Mouse (Mus musculus) liver, embryonic 14.5 days (tissue): ENCODE measurements around the gene Thra. TPM values are rescaled to one million over a fixed set of nuclear protein-coding genes. Genes with fewer than 3 reads are reported as not detected.

Source experiments
- ATAC-seq: fragments of 200-750 bp; cut with Nextera tagmentation; 2 replicates; pipeline ENCODE4 v1.8.0; 2017; ENCODE audit warnings: moderate number of reproducible peaks, mild to moderate bottlenecking, moderate library complexity; ENCODE audit not compliant: insufficient read depth
- DNase-seq, 3 experiments: peaks; one replicate each; pipeline ENCODE4 v3.0.0-alpha.2; 2012 to 2013; ENCODE audit warnings: low read depth in 3 of 3, low spot score in 3 of 3
- H3K27ac ChIP-seq: fragments of 300-500 bp; sonication (generic); 2 replicates; pipeline ENCODE4 v1.5.1; 2014; ENCODE audit warnings: moderate library complexity, mild to moderate bottlenecking, control low read depth, inconsistent platforms
- H3K27me3 ChIP-seq: fragments of 300-500 bp; sonication (generic); 2 replicates; pipeline ENCODE4 v1.6.1; 2014; ENCODE audit warnings: mild to moderate bottlenecking, low read length, moderate library complexity; ENCODE audit not compliant: control insufficient read depth, insufficient read depth
- H3K36me3 ChIP-seq: fragments of 300-500 bp; sonication (generic); replicated peaks from 2 replicates; pipeline ENCODE4 v1.6.1; 2014; ENCODE audit warnings: low read depth; ENCODE audit not compliant: control insufficient read depth, insufficient read depth
- H3K4me1 ChIP-seq, 2 experiments: fragments of 200-500 bp in 1 of 2; fragments of 300-500 bp in 1 of 2; sonication (generic) in 1 of 2; replicated peaks; 2 replicates each; pipeline ENCODE4 v1.6.1; 2012 to 2014; ENCODE audit warnings: antibody characterized with exemption in 1 of 2, inconsistent platforms in 1 of 2, low read length in 1 of 2; ENCODE audit not compliant: control insufficient read depth in 2 of 2, insufficient read depth in 2 of 2
- H3K4me2 ChIP-seq: fragments of 300-500 bp; sonication (generic); 2 replicates; pipeline ENCODE4 v1.6.1; 2014; ENCODE audit warnings: low read depth, mild to moderate bottlenecking, control low read depth, moderate library complexity
- H3K4me3 ChIP-seq, 2 experiments: fragments of 200-500 bp in 1 of 2; fragments of 300-500 bp in 1 of 2; sonication (generic) in 1 of 2; 2 replicates each; pipeline ENCODE4 v1.5.1; 2012 to 2014; ENCODE audit warnings: low read depth in 2 of 2, low read length in 2 of 2, mild to moderate bottlenecking in 2 of 2, control low read depth in 1 of 2, inconsistent platforms in 1 of 2, moderate library complexity in 1 of 2; ENCODE audit not compliant: insufficient read depth in 1 of 2
- H3K9ac ChIP-seq: fragments of 300-500 bp; sonication (generic); replicated peaks from 2 replicates; pipeline ENCODE4 v1.6.1; 2014; ENCODE audit warnings: mild to moderate bottlenecking, control low read depth, moderate library complexity
- H3K9me3 ChIP-seq: fragments of 300-500 bp; sonication (generic); 2 replicates; pipeline ENCODE4 v1.6.1; 2016; ENCODE audit warnings: low read length, mixed read lengths; ENCODE audit not compliant: control insufficient read depth
- CTCF ChIP-seq: IDR thresholded peaks from 2 replicates; pipeline ENCODE4 v1.5.1; 2016; ENCODE audit warnings: antibody characterized with exemption, low read depth, control low read depth
- EP300 ChIP-seq: IDR thresholded peaks from 2 replicates; pipeline ENCODE4 v1.6.1; 2016; ENCODE audit warnings: antibody characterized with exemption, low read depth
- WGBS: fragments of 180-500 bp; shearing (Covaris S2); extraction: QIAGEN DNeasy Blood & Tissue Kit; methylation state at CpG from one replicate; pipeline ENCODE4 v1.1.7; 2014; ENCODE audit not compliant: insufficient replicate concordance; 5-methylcytosine and 5-hydroxymethylcytosine counted together
- polyA plus RNA-seq, 2 experiments: library from polyadenylated mRNA; depleted of rRNA in 1 of 2; stranded (reverse) in 1 of 2; unstranded in 1 of 2; fragments of >200 nt; fragmentation: Nextera tagmentation in 1 of 2; extraction: Ambion mirVana in 1 of 2; gene quantifications; 2 replicates each; pipeline versions ENCODE4 v1.2.1 to v1.2.3; 2012 to 2014

Gene Thra
- polyA plus RNA-seq, 2 experiments, result 8.3 to 15.6 TPM

DNA sequence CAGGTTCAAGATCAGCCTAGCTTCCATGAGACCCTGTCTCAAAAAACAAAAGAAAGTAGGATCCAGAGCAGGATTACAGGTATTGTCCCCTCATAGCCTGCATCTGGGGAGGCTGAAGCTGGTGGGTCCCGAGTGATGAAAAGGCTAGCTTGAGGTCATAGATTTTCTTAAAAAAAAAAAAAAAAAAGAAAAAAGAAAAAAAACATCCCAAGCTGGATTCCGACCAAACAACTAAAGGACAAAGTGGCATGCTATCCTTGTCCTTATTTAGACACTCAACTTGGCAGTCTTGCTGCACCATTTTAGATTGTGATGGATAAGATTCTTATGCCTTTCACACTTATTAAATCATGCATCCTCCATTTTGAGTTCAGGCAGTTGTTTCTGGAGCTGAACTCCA is 68.0 kb downstream of the Thra start:
- Histone ChIP-seq H3K36me3 (peaks cover 41% of the 10 kb centered on the region), H3K4me3 (0 out of 4 replicates have a peak overlapping the region, but pooled peaks of 1 of the 2 experiments have one; percentile 79), H3K27me3 (no peaks in the 10 kb centered on the region), H3K27ac (peak overlapping the region; percentile 53), H3K9ac (peak overlapping the region; percentile 82; the same call in 1 of the 2 replicates), H3K4me1 (peaks cover 5 to 15% of the 10 kb centered on the region in 2 experiments), H3K4me2 (peak overlapping the region; percentile 71), H3K9me3 (no peaks in the 10 kb centered on the region)
- 64% methylated on average over 2 of the region's 2 CpGs for WGBS
- no peak for DNase-seq
- TF ChIP-seq EP300 (no peak), CTCF (no peak)
- no peak for ATAC-seq

- Histone ChIP-seq H3K4me2 (peak overlapping the region; percentile 71), H3K9me3 (no peaks in the 10 kb centered on the region), H3K9ac (peak overlapping the region; percentile 82), H3K36me3 (peaks cover 41% of the 10 kb centered on the region), H3K4me3 (peak overlapping the region; percentile 79 to 87), H3K27me3 (no peaks in the 10 kb centered on the region), H3K27ac (peak overlapping the region; percentile 87), H3K4me1 (peaks cover 5 to 15% of the 10 kb centered on the region in 2 experiments)
- WGBS, result under 1% methylated on average over 81 of the region's 84 CpGs
- ATAC-seq, result peak; percentile 100
- TF ChIP-seq EP300, result no peak
- peak; percentile 54 for TF ChIP-seq CTCF
- peak; percentile 97 to 98 (median 97) for DNase-seq
These were observed 69.2 kb downstream of the Thra start for GRCm38 (mm10) chr11:98809457-98810290.

GRCm38 (mm10) chr11:98810686-98811085 is 70.2 kb downstream of the Thra start:
- ATAC-seq (no peak), DNase-seq (no peak)
- Histone ChIP-seq H3K9ac (peak overlapping the region; percentile 82), H3K4me2 (peak overlapping the region; percentile 71), H3K4me1 (peaks cover 5 to 15% of the 10 kb centered on the region in 2 experiments), H3K4me3 (peak overlapping the region; percentile 79 to 87), H3K27me3 (no peaks in the 10 kb centered on the region), H3K36me3 (peaks cover 32% of the 10 kb centered on the region), H3K9me3 (no peaks in the 10 kb centered on the region), H3K27ac (peak overlapping the region; percentile 87)
- WGBS, result 58% methylated on average over 7 of the region's 7 CpGs
- TF ChIP-seq EP300 (no peak), CTCF (no peak)

- no peak overlapping the region for H3K4me3 ChIP-seq
- no peak overlapping the region for H3K4me2 ChIP-seq
- no peaks in the 10 kb centered on the region for H3K27me3 ChIP-seq
- H3K4me1 ChIP-seq, result peaks cover 0 to 2% of the 10 kb centered on the region in 2 experiments; a peak in 2 of 4 replicates
- TF ChIP-seq EP300 (no peak), CTCF (no peak)
- H3K9ac ChIP-seq, result no peak overlapping the region
- H3K27ac ChIP-seq, result no peak overlapping the region
- peaks cover 69% of the 10 kb centered on the region for H3K36me3 ChIP-seq
- ATAC-seq (no peak), DNase-seq (no peak)
- 28% methylated on average over 1 of the region's 1 CpGs for whole genome bisulfite sequencing
- no peaks in the 10 kb centered on the region for H3K9me3 ChIP-seq
These were observed 76.3 kb downstream of the Thra start for GRCm38 (mm10) chr11:98816706-98817239.

Other genes with a start within 250 kb of the Thra start
- gene Ikzf3, start 194.6 kb upstream of the Thra start, polyA plus RNA-seq (2012; rRNA removed), result 0.15 and 0.27 TPM in 2 replicates
- 0.05 and 0.10 TPM in 2 replicates for gene Ikzf3, start 194.6 kb upstream of the Thra start, polyA plus RNA-seq (2014; fragmentation: Nextera tagmentation; extraction: Ambion mirVana)
- 0.30 and 0.44 TPM in 2 replicates for gene Zpbp2, start 189.5 kb upstream of the Thra start, polyA plus RNA-seq (2012; rRNA removed)
- gene Zpbp2, start 189.5 kb upstream of the Thra start, polyA plus RNA-seq (2014; fragmentation: Nextera tagmentation; extraction: Ambion mirVana), result 0.76 and 0.83 TPM in 2 replicates
- gene Ormdl3, start 153.3 kb upstream of the Thra start, polyA plus RNA-seq (2012; rRNA removed), result 23.4 and 27.4 TPM in 2 replicates
- 6.4 and 6.8 TPM in 2 replicates for gene Ormdl3, start 153.3 kb upstream of the Thra start, polyA plus RNA-seq (2014; fragmentation: Nextera tagmentation; extraction: Ambion mirVana)
- not detected in 2 replicates for gene Lrrc3c, start 142.3 kb upstream of the Thra start, polyA plus RNA-seq (2012; rRNA removed)
- gene Lrrc3c, start 142.3 kb upstream of the Thra start, polyA plus RNA-seq (2014; fragmentation: Nextera tagmentation; extraction: Ambion mirVana), result not detected in 2 replicates
- 0.03 and 0.19 TPM in 2 replicates for gene Gm12355, start 115.0 kb upstream of the Thra start, polyA plus RNA-seq (2012; rRNA removed)
- gene Gm12355, start 115.0 kb upstream of the Thra start, polyA plus RNA-seq (2014; fragmentation: Nextera tagmentation; extraction: Ambion mirVana), result 0.47 and 0.68 TPM in 2 replicates
- not detected in 2 replicates for gene Gsdma3, start 114.3 kb upstream of the Thra start, polyA plus RNA-seq (2012; rRNA removed)
- gene Gsdma3, start 114.3 kb upstream of the Thra start, polyA plus RNA-seq (2014; fragmentation: Nextera tagmentation; extraction: Ambion mirVana), result not detected in 2 replicates
- gene Gsdma2, start 93.9 kb upstream of the Thra start, polyA plus RNA-seq (2012; rRNA removed), result not detected in 2 replicates
- gene Gsdma2, start 93.9 kb upstream of the Thra start, polyA plus RNA-seq (2014; fragmentation: Nextera tagmentation; extraction: Ambion mirVana), result not detected in 2 replicates
- 0.01 TPM in 1 of 2 replicates, not detected in the other for gene Gsdma, start 76.3 kb upstream of the Thra start, polyA plus RNA-seq (2012; rRNA removed)
- not detected in 2 replicates for gene Gsdma, start 76.3 kb upstream of the Thra start, polyA plus RNA-seq (2014; fragmentation: Nextera tagmentation; extraction: Ambion mirVana)
- 73.6 and 75.7 TPM in 2 replicates for gene Psmd3, start 58.1 kb upstream of the Thra start, polyA plus RNA-seq (2012; rRNA removed)
- 55.3 and 67.1 TPM in 2 replicates for gene Psmd3, start 58.1 kb upstream of the Thra start, polyA plus RNA-seq (2014; fragmentation: Nextera tagmentation; extraction: Ambion mirVana)
- not detected in 2 replicates for gene Csf3, start 39.4 kb upstream of the Thra start, polyA plus RNA-seq (2012; rRNA removed)
- not detected in 2 replicates for gene Csf3, start 39.4 kb upstream of the Thra start, polyA plus RNA-seq (2014; fragmentation: Nextera tagmentation; extraction: Ambion mirVana)
- gene Med24, start 11.2 kb upstream of the Thra start, polyA plus RNA-seq (2012; rRNA removed), result 25.0 and 29.6 TPM in 2 replicates
- gene Med24, start 11.2 kb upstream of the Thra start, polyA plus RNA-seq (2014; fragmentation: Nextera tagmentation; extraction: Ambion mirVana), result 21.3 and 25.6 TPM in 2 replicates
- gene Nr1d1, start 34.7 kb downstream of the Thra start, polyA plus RNA-seq (2012; rRNA removed), result 0.54 and 0.65 TPM in 2 replicates
- 0.56 and 0.58 TPM in 2 replicates for gene Nr1d1, start 34.7 kb downstream of the Thra start, polyA plus RNA-seq (2014; fragmentation: Nextera tagmentation; extraction: Ambion mirVana)
- 11.5 and 15.8 TPM in 2 replicates for gene Msl1, start 54.9 kb downstream of the Thra start, polyA plus RNA-seq (2012; rRNA removed)
- gene Msl1, start 54.9 kb downstream of the Thra start, polyA plus RNA-seq (2014; fragmentation: Nextera tagmentation; extraction: Ambion mirVana), result 4.5 and 4.9 TPM in 2 replicates
- gene Casc3, start 64.3 kb downstream of the Thra start, polyA plus RNA-seq (2012; rRNA removed), result 12.2 and 12.7 TPM in 2 replicates
- gene Casc3, start 64.3 kb downstream of the Thra start, polyA plus RNA-seq (2014; fragmentation: Nextera tagmentation; extraction: Ambion mirVana), result 11.5 and 13.0 TPM in 2 replicates
- gene Rapgefl1, start 96.1 kb downstream of the Thra start, polyA plus RNA-seq (2012; rRNA removed), result 0.52 and 0.55 TPM in 2 replicates
- 0.05 and 0.06 TPM in 2 replicates for gene Rapgefl1, start 96.1 kb downstream of the Thra start, polyA plus RNA-seq (2014; fragmentation: Nextera tagmentation; extraction: Ambion mirVana)
- 2.0 and 2.1 TPM in 2 replicates for gene Wipf2, start 123.0 kb downstream of the Thra start, polyA plus RNA-seq (2012; rRNA removed)
- 1.1 and 1.4 TPM in 2 replicates for gene Wipf2, start 123.0 kb downstream of the Thra start, polyA plus RNA-seq (2014; fragmentation: Nextera tagmentation; extraction: Ambion mirVana)
- 16.9 and 28.6 TPM in 2 replicates for gene Cdc6, start 167.2 kb downstream of the Thra start, polyA plus RNA-seq (2012; rRNA removed)
- 64.1 and 71.0 TPM in 2 replicates for gene Cdc6, start 167.2 kb downstream of the Thra start, polyA plus RNA-seq (2014; fragmentation: Nextera tagmentation; extraction: Ambion mirVana)
- 1.9 and 2.3 TPM in 2 replicates for gene Rara, start 187.2 kb downstream of the Thra start, polyA plus RNA-seq (2012; rRNA removed)
- 3.0 and 3.2 TPM in 2 replicates for gene Rara, start 187.2 kb downstream of the Thra start, polyA plus RNA-seq (2014; fragmentation: Nextera tagmentation; extraction: Ambion mirVana)
- gene Gjd3, start 242.4 kb downstream of the Thra start, polyA plus RNA-seq (2012; rRNA removed), result not detected in 2 replicates
- gene Gjd3, start 242.4 kb downstream of the Thra start, polyA plus RNA-seq (2014; fragmentation: Nextera tagmentation; extraction: Ambion mirVana), result not detected in 2 replicates